Mouse (Mus musculus): ENCODE results near the gene Ficd.
A peak's percentile ranks its signal among the peaks of the same experiment; 100 is the strongest.
"Not testable (repeated sequence)": the region's sequence is repeated elsewhere in the genome, so short reads cannot be mapped to it uniquely, and the experiment has no call there.

Ficd gene

DNA sequence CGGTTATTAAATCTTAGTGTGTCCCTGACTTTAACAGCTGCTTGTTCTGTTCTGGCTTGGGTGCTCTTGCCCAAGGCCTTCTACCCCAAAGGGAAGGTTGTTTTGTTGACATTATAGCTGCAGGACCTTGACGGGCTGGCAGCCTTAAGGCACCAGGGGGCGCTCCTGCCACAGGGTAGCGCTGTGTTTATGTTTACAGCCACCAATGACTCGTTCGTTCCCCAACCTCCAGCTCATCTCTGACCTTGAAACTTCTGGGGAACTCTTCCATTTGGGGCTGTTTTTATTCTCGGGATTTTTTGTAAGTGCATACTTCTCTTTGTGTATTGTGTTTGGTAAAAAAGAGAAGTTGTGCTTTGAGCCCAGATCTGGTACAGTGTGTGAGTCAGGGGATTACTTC lies 38.1 kb downstream of the Ficd start:
- peak; percentile 89 for DNase-seq (ENCODE audit: low spot score)

- DNase-seq (ENCODE audit: low spot score) = no peak
These were observed 40.0 kb downstream of the Ficd start for GRCm38 (mm10) chr5:113775585-113775984.

DNA sequence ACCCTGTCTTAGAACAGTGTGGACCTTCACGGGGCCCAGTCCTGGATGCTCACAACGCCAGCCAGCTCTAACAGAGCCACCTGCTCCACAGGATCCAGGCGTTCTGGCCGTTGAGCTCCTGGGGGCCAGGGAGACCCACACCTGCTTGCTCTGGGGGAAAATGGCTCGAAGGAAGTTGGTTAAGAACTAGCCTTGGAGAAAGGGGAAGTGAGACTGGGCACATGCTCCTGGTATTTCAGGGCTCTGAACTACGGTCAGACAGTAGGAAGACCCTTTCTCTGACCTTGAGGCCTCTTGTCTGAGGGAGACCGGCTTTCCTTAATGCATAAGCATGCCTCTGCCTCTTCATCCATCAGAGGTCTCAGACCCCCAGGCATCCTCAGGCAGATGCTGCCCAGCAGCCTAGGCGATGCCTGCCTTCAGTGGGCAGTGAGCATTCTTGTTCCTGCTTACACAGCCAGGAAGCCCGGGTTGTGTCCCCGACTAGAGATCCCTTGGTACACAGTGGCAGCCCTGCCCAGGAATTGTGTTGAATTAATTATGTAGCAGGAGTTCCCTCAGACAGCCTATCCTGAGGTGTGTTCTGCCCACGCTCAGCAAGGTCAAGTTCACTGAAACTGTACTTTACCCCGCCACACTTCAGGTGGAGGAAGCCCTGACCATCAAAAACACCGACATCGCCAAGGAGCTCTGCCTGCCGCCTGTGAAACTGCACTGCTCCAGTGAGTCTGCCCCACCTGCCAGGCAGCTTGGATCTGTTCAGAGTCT lies 40.7 kb downstream of the Ficd start:
- no peak for DNase-seq (ENCODE audit: low spot score)

DNA sequence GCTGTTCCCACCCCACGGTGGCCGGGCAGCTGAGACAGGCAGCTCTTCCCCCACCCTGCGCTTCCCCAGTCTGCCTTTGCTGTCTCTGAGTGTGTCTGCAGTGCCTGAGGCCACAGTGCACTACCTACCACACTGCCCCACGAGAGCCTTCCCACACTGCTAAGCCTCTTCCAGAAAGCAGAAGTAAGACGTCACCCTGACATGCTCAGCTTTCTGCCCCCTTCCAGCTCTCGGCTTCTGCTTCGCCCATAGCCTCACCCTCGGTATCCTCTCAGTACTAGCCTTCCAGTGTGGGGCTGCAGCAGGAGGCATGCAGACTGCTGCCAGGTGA lies 41.3 kb downstream of the Ficd start:
- DNase-seq (ENCODE audit: low spot score) = peak; percentile 16

DNA sequence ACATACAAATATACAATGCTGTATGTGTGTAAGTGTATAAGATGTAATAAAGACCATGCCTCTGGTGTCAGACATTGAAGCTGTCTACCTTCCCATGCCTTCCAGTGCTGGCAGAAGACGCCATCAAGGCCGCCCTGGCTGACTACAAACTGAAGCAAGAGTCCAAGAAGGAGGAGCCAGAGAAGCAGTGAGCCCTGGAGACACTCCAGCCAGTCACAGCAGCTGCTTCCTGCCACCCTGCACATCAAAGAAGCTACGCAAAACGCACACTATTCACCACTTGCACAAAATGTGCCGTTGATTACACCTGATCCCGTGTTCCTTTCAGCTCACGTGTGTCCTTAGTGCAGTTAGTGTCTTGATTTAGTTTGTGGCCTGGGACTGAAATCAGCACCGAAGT lies 42.1 kb downstream of the Ficd start:
- DNase-seq (ENCODE audit: low spot score) = not testable (repeated sequence)

DNA sequence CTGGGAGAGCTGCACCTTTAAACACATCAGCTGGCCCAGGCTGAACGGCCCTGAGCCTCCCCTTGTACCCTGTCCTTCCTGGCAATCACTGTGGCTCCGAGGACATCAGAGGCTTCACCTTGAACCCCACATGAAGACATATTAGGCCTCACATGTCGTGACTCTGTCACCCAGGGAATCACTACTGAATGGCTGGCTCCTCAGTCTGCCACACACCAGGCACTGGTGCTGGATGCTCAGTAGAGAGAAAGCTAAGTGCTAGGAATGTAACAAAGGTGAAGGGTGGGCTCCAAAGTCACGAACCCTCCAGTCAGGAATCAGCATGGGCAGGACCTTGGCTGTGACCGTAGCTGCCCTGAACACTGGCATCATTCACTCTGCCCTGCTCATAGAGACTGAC lies 44.0 kb downstream of the Ficd start:
- no peak for DNase-seq (ENCODE audit: low spot score)

DNA sequence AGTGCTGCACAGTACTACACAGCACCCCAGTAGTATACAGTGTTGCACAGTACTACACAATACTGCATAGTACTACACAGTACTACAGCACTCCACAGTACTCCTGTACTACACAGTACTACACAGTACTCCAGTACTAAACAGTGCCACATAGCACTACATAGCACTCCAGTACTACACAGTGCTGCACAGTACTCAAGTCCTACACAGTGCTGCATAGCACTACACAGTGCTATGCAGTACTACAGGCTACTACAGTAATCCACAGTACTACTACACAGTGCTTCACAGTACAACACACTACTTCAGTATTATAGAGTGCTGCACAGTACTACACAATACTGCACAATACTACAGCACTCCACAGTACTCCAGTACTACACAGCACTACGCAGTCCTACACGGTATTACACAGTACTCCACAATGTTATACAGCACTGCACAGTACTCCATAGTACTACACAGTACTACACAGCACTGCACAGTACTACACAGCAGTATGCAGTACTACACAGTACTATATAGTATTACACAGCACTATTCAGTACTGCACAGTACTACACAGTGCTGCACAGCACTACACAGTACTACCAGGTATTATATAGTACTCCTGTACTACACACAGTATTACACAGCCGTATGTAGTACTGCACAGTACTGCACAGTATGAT lies 44.6 kb downstream of the Ficd start:
- DNase-seq (ENCODE audit: low spot score) = no peak

- no peak for DNase-seq (ENCODE audit: low spot score)
These were observed 45.2 kb downstream of the Ficd start for GRCm38 (mm10) chr5:113780763-113781162.

DNA sequence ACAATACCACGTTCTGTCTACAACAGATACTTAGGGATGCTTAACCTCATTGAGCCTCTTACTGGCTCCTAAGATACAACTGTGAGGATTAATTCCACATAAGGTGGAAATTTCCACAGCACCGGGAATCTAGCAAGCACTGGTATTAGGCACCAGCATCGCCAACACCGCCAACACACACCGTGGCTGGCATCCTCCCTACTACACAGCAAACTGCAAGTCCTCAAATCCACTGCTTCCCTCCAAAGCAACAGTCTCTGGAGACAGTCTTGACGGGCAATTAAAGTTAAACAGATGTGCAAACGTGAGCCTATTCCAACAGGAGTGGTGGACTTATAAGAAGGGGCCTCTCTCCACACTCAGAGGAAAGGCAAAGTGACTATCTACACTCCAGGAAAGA lies 45.7 kb downstream of the Ficd start:
- DNase-seq (ENCODE audit: low spot score) = no peak

GRCm38 (mm10) chr5:113781875-113782274 lies 46.3 kb downstream of the Ficd start:
- no peak for DNase-seq (ENCODE audit: low spot score)

- no peak for DNase-seq (ENCODE audit: low spot score)
These were observed 47.0 kb downstream of the Ficd start for GRCm38 (mm10) chr5:113782624-113783023.

DNA sequence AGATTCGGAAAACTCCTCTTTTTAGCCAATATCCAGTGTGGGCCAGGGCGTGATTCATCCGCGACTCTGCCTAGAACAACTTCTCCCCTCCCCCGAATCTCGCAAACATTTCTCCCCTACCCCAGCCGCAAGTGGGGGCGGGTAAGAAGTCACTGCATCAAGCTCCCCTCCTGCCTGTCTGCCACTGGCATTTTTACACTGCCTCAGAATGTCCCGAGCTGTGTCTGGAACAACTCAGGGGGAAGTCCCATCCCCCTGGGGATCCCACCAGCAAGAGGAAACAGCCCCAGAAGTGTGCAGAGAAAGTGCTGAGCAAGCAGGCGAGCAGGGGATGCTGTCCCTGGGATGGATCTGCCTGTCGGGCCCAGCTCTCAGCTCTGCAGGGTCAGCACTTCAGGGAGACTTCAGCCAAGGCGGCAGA lies 48.0 kb downstream of the Ficd start:
- no peak for DNase-seq (ENCODE audit: low spot score)

DNA sequence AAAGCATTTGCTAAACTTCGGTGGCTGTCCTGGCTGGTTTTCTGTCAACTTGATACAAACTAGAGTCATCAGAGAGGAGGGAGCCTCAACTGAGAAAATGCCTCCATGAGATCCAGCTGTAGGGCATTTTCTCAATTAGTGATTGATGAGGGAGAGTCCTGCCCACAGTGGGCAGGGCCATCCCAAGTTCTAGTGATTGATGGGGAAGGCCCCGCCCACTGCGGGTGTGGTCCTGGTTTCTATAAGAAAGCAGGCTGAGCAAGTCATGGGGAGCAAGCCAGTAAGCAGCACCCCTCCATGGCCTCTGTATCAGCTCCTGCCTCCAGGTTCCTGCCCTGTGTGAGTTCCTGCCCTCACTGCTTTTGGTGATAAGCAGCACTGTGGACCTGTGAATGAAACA lies 48.5 kb downstream of the Ficd start:
- not testable (repeated sequence) for DNase-seq (ENCODE audit: low spot score)

DNA sequence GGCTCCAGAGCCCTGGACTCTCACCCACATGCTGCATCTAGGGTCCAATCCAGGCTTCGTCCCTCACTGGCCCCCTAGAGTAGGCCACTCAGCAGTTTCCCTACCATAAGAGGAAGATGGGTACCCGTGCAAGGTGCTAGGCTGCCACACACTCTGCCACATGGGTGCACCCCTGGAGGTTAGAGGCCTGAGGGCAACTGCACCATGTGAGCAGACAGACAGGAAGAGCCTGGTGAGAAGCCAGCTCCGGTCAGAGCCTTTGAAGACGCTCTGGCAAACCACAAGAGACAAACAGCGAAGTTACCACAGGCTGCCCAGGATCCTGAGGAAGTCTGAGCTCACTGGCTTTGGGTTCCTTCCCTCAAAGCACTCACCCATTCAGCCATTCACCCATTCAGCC lies 51.4 kb downstream of the Ficd start:
- DNase-seq (ENCODE audit: low spot score) = no peak

- DNase-seq (ENCODE audit: low spot score) = no peak
These were observed 53.0 kb downstream of the Ficd start for GRCm38 (mm10) chr5:113788645-113789044.

- DNase-seq (ENCODE audit: low spot score) = no peak
These were observed 53.6 kb downstream of the Ficd start for GRCm38 (mm10) chr5:113789075-113789788.

Data from spleen, adult 12 weeks (tissue).